Mouse (Mus musculus) MEL-GATA-1-ER (cell line): ENCODE data around the gene Cmtr2.

Experiments used
- DNase-seq: peaks from one replicate; pipeline ENCODE4 v3.0.0-alpha.2; 2012; ENCODE audit warnings: low read depth; ENCODE audit errors: extremely low read depth

The Cmtr2 gene

DNA sequence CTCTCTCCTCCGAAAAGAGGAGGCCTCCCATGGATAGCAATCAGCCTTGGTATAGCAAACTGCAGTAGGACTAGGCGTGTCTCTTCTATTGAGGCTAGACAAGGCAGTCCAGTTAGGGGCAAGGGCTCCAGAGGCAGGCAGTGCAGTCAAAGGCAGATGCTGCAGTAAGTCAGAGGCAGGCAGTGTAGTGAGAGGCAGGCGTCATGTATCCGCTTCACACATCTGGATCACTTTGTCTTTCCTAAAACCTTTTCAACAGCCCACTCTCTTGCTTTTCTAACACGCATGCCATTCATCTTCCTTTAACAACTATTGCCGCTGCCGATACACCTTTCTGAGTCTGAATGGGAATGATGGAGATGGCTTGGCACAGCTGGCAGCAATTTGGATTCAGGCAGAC is at the start of gene Cmtr2:
Gene Cmtr2, plus strand, starts transcription at position 301 of the 400 bp plus-strand sequence.
- DNase-seq = no peak

DNA sequence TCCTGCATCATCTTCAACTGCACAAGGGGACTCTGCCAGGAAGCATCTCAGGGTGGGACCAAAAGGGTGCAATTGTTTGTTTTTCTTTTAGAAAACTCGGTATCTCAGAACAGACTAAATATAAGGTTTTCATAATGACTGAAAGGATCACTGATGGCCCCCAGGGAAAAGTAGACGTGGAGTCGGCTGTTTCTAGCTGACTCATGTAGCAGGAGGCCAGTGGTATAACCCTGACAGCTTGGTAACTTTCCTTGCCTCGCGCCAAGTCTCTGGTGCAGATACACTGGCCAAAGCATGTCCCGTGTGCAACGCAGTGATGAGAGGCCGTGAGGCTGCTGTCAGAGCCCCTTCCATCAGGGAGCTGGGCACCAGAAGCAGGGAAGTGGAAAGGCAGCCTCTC is 49.2 kb upstream of the Cmtr2 start:
- no peak for DNase-seq

DNA sequence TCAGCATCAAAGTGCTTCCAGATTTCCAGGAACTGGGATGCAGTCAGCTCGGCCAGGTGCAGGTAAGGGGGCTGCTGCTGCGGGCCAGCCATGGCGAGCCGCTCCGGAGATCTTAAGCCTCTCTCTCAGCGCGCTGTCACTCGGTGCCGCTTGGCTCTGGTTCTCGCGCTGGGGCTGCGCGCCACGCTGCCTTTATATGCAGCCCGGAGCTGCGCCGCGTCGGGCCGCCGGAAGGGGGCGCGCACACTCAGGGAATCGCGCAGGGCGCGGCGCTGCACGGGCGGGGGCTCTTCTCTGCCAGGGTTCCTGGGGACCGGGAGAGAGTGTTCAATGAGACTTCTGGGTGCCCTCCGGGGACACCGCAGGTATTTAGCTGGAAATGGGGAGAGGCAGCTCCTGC is 47.4 kb upstream of the Cmtr2 start, which contains the start of gene Calb2:
Gene Calb2, minus strand, starts transcription at position 165 of the 400 bp plus-strand sequence.
- no peak for DNase-seq

DNA sequence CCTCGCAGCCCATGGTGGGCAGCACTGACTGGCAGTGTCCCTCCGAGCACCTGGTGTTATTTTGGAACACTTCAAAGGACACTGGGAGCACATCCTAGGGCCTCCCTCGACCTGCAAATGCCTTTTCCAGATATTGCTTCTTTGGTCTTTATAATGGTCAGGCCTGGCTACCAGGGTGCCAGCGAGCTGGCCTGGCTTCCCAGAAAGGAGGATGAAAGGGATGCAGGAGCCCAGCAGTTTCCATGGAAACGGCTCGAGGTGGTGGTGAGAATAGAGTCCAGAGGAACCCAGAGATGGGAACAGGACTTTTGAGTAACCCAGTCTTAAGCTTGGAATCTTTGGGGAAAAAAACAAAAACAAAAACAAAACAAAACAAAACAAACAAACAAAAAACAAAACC is 43.3 kb upstream of the Cmtr2 start:
- no peak for DNase-seq

DNA sequence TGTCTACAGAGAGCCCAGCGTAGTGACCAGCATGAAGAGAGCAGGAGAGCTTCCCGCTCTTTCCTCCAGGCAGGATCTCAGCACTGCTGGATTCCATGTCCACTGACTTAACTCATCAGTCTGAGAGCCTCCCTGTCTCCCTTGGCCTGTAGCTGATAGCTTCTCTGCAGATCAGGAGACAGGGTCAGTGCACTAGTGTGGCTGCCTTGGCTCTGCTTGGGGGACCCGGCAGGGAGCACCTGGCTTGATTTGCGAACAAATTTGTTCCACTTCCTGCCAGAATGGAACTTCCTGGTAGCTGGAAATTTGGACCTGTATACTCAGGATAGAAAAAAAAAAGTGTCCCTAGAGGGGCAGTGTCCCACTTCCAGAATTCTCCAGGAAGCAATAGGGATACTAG is 40.6 kb upstream of the Cmtr2 start:
- no peak for DNase-seq

DNA sequence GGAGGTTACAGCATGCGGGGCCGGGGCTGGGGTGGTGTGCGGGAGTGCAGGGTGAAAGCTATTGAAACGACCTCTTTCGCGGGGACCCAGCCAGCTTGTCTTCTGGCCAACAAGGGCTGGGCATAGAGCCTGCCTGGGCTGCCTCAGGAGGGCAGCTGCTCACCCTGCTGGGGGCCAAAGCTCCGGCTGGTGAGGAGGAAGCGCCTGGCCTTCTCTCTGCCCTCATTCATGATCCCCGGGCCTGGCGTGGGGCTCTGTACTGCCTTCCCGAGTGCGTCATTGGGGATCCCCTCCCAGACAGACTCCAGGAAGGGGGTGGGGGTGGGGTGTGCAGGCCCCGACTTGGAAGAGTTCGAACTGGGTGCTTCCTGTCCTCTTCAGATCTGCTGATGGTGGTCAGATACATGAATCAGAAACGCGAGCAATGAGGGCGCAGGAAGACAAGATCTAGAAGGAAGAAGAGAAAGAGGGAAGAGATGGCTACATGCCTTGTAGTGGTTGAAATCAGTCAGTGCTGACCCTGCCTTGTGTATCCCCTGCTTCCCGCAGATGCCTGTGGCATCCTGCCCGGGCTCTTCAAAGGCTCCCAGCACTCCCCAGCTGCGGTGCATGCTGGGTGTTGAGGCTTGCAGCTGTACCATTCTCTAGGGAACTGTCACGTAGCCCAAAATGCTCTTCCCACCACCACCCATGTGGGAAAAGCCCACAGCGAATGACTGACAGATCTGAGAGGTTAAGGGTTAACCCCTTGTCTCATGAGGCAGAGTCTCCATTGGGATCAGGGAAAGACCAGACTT is 37.9 kb upstream of the Cmtr2 start:
- DNase-seq = no peak

DNA sequence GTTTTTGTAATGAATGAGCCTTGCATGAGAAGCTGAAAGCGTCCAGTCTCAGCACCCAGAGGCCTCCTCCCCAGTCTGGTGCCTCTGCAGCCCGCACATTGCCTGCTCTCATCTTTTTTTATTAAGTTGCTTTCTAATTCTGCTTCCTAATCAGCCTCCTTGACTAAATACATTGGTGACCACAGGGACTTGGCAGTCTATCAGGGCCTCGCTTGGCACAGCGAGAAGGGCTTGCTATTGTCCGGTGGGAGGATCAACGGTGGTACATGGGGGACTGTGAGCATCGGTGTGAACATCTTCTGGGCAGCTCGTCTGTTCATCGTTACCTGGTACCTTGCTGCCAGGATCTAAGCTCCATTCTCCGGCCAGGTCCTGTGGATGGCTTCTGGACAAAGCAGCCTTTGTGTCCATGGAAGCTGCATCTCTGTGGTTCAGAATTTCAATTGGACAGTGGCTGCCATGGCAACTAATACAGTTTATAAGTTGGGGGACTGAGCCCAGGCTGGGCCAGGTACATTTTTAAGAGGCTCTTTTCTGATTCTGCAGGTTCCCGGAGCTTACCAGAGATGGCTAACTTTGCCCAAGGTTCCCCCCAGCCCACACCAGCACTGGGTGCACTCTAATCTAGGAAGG is 32.6 kb upstream of the Cmtr2 start:
- DNase-seq = no peak

DNA sequence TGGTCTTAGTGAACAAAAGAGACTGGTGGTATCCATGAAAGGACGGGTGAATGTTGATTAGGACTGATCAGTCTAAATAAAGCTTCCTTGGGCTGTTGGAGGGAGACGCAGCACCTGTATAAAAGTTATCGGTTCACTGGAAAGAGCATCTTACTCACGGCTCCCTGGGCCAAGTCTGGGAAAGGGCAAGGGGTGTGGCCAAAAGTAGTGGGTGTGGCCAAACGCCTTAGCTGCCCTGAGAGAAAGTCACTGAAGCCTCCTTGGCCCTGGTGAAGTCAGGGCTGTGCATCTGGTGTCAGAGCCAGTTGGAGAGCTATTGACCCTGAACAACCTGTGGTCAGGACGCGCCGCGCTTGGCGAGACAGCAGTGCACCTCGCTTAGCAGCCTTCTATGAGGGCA is 31.7 kb upstream of the Cmtr2 start:
- no peak for DNase-seq

DNA sequence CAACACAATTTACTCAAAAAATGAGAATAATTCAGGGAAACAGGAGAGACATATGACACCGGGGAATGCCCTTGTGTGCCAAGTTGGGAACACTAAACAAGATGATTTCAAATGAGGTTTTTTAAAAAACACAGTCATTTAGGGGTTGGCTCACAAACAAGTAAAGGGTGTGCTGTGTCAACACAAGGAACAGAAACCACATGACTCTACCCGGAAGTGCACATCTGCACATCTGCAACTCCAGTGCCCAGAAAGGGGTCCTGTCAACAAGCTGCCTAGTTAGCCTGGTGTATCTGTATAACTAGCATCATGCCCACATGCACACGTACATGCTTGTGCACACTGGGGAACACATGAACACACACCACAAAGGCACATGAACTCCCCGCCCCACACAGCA is 29.9 kb upstream of the Cmtr2 start:
- no peak for DNase-seq

DNA sequence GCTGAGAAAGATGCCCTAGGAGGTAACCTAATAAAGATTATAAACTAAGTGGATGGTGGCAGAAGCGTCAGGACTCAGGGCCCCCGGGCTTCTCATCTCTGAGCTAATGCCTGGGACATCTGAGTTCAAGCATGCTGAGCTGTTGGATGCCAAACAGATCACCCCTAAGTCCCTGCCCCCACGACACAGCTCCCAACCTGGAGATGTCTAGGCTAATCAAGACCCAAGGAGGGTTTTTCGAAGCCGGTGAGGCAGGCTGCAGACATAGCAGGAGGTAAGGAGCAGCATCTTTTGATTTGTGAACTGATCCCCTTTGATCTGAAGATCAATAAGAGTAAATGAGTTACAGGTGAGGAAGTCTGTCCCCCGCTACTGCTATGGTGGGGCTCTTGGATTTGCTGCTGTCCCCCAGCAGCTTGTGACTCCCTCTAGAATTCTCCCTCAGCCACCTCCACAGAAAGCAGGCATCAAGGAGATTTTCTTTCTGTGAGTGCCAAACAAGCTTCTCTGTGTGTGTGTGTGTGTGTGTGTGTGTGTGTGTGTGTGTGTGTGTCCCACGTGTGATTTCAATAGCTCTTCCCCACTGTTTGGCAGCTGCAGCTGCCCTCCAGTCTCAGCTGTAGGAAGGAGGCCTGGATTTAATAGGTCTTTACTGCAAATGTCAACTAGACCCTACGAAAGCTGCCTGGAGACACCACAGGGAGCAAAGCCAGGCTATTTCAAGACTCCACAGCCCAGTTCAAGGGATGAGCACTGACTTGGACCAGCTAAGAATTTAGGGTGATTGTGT is 26.3 kb upstream of the Cmtr2 start:
- no peak for DNase-seq

DNA sequence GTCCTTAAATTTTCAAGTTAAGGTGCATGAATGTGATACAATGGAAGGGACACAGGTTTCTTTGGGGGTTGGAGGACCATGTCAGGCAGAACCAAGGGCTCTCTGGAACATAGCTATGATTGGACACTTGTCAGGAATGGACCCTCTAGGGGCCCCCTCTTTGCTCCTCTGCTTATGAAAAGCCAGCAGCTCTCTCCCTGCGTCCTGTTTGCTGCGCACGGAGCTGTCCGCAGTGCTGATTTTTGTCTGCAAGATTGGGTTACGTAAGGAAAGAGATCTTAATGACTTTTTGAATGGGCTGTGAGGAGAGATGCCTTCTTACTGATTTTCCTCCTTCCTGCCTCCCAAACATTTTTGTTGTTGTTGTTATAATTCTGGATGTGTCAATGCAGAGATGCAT is 18.8 kb upstream of the Cmtr2 start:
- DNase-seq = no peak

DNA sequence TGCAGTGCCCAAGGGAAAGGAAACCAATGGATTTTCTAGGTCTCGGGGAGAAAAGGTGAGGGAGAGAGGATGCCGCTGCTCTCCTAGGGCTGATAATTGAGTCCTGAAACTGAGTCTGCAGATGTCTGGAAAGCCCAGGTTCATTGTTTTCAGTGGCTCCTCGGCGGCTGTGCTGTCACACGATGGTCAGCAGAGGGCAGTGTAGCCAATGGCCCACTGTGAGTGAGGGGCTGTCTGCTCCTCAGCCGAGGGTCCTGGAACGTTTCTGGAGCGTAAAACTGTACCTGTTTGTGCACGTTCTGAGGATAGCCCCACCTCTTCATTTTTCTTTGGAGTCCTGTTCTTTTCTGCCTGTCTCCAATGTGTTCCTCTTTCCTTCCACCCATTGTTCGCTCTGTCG is 13.7 kb upstream of the Cmtr2 start:
- DNase-seq = no peak

DNA sequence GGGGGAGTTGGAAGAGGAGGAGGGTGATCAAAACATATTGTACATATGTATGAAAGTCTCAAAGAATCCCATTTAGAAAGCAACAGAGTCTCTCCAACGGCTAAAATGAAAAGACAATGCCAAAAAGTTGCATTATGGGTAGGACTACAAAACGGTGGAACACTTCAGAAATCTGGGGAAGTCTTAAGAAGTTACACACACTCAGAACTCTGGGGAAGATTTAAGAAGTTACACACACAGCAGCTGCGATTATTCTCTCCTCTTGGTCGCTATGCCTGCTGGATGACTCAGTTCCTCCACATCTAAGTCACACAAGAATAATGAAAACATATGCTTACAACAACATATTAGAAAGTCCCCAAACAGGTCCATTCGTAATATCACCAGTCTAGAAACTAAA is 788 bp downstream of the Cmtr2 start:
- DNase-seq = no peak

DNA sequence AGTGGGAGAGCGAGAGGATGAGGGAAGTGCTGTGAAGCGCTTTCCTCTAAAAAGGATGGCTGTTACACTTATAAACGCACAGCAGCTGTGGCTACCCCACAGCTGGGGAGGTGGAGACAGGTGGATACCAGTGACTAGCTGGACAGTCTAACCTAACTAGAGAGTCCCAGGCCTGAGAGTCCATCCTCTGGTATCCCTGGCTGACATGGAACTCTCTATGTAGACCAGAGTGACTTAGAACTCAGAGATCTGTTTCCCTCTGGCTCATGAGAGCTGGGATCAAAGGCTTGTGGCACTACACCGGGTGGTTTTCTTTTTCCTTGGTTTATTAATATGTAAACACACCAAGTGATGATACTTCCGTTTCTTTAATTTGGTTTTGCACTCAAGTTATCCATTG is 1.7 kb downstream of the Cmtr2 start:
- no peak for DNase-seq

DNA sequence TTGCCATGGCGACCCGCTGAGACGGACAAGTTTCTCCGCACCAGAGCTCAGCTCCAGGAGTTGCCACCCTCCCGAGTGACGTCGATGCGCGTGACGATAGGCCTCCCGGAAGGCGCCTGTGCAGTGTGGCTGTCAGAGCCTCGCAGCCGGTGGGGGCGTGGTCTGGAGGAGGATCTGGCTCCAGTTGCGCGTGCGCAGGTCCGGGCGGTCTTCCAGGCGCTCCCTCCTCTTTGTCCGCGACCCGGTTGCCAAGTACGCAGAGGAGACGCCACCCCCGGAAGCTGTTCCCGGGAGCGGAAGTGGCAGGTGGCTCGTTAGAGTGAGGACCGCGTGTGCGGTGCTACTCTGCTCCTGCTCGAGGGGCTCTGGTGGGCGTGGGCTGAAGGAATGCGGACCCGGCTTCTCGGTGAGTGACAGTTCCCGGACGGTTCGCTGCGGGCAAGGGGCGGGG is 2.2 kb downstream of the Cmtr2 start:
- peak; percentile 92 for DNase-seq

DNA sequence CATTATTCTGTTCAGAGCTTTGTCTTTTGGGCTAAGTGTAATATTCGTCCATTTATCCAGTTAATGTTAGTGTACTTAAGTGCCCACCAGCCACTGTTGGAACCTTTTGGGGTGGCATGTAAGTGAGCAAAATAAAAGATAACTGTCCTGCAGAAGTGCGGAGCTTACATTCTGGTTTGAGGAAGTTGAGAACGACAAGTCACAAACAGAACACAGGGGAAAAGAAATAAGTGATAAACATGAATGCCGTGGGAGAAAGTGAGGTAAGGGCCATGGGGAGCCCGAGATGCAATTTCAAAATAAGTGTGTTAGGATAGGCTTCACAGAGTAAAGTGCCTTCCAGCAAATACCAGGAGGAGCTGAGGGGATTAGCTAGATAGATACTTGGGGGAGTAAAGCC is 3.0 kb downstream of the Cmtr2 start:
- DNase-seq = peak; percentile 58

DNA sequence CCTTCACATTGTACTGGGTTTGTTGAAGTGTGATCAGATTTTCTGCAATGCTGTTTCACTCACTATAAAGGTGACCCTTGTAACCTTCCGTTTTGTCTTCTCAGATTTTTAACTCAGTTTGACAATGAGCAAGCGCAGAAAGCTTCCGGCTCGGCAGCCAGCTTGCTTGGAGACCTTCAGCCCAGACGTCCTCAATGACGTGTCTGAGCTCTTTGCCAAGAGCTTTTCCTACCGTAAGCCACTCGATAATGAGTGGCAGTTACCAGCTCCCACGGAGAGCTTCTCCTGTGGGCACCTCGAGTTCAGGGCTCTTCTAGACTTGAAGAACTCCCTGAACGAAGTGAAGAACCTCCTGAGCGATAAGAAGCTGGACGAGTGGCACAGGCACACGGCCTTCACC is 5.5 kb downstream of the Cmtr2 start:
- DNase-seq = no peak

DNA sequence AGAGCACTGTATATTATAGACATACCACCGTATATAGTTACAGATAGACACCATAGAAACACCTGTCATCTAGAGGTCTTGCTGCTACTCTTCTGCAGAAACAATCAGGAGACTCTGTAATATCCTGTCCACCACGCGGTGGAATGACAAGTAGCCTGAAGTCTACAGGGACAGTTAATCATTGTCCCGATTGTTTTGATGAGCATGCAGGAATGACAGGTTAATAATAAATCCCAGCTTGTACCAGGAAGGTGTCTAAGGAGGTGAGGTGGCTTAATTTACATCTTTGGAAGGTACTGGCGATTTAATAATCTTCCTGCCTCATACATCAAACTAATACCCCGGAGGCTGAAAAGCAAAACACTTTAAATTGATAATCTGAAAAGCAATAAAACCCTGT is 15.3 kb downstream of the Cmtr2 start:
- no peak for DNase-seq

DNA sequence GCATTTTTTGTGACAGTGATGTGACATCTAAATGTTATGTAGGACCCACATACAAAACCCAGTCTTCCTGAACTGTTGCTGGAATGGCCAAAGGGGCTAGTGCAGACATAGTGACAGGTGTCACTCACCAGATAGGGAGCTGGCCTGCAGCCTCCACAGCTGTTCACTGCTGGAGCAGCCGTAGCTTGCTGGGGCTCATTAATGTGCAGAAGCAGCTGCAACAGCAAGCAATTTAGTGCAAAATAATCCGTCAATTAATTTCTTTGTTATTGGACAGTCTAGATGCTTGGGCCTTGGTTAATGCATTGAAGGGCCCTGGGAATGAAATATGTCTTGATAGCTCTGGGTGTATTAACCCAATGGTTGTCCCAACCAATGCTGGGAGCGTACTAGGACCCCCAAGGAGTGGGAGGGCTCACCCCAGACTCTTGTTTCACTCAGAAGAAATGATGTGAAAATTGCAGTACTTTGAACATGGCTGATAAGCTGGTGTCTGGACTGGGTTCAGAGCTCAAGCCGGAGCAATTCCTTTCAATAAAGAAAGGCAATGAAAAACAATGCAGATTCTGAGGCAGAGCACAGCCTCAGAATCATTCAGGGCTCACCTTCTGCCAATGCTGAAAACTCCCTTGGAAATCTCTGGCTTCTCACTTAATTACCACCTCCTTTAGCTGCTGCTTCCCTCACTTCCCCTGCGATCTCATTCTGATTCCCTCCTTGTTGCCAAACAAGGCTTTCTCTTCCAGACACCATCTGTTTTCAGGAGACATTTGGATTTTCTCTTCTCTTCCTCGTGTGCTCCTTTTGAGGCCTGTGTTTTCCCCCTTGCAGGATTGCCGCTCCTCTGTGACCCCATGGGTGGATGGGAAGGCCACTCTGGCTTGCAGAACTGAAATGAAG is 27.1 kb downstream of the Cmtr2 start:
- no peak for DNase-seq

DNA sequence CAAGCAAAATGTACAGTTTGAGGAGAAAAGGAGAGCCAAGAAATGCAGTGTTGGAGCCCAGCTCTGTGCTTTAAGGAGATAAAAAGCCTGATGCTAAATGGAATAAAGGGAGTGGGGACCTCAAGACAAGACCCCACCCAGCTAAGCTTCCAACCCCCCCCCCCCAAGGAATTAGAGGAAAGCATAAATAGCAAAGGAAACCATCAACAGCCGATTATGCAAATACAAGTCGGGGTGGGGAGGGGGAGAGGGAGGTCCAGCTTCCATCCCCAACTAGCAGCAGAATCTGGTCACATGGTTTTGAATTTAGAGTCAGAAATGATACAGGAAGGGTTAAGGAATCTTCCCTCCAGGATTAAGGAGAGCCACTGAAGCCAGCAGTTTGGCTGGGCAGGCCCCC is 29.1 kb downstream of the Cmtr2 start:
- no peak for DNase-seq

DNA sequence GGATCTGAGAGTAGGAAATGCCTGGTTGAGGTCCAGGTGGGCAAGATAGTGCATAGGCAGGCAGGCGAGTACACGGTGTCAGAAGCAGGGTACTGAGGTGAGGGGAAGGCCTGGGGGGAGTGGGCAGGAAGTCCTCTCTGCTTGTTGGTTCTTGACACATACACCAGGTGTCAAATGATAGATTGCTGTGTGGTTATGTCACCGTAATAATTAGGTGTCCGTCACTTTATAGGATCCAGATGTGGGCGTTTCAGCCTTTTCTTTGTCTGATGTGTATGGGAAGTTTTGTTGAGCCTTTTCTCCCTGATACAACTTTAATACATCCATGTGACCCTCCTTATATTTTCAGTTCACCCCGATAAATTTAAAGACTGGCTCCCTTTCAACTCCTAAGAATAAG is 31.8 kb downstream of the Cmtr2 start:
- DNase-seq = no peak
